Mouse (Mus musculus) forebrain, embryonic 15.5 days (tissue): ENCODE results near the gene Tex2. TPM values are rescaled to one million over a fixed set of nuclear protein-coding genes. Genes with fewer than 3 reads are reported as not detected.

Experiments
- ATAC-seq: fragments of 200-750 bp; cut with Nextera tagmentation; replicated peaks from 2 replicates; pipeline ENCODE4 v1.8.0; 2017; ENCODE audit warnings: mild to moderate bottlenecking, moderate TSS enrichment, moderate library complexity
- H3K27ac ChIP-seq: fragments of 300-500 bp; sonication (generic); replicated peaks from 2 replicates; pipeline ENCODE4 v1.5.1; 2015; ENCODE audit warnings: mild to moderate bottlenecking, inconsistent platforms
- H3K27me3 ChIP-seq: fragments of 300-500 bp; sonication (generic); 2 replicates; pipeline ENCODE4 v1.6.1; 2015; ENCODE audit warnings: inconsistent platforms
- H3K36me3 ChIP-seq: fragments of 300-500 bp; sonication (generic); 2 replicates; pipeline ENCODE4 v1.6.1; 2015; ENCODE audit warnings: mild to moderate bottlenecking, inconsistent platforms
- H3K4me1 ChIP-seq: fragments of 300-500 bp; sonication (generic); 2 replicates; pipeline ENCODE4 v1.6.1; 2015; ENCODE audit warnings: inconsistent platforms
- H3K4me2 ChIP-seq: fragments of 300-500 bp; sonication (generic); replicated peaks from 2 replicates; pipeline ENCODE4 v1.6.1; 2015; ENCODE audit warnings: mild to moderate bottlenecking, inconsistent platforms
- H3K4me3 ChIP-seq: fragments of 300-500 bp; sonication (generic); 2 replicates; pipeline ENCODE4 v1.5.1; 2015; ENCODE audit warnings: mild to moderate bottlenecking, inconsistent platforms
- H3K9ac ChIP-seq: fragments of 300-500 bp; sonication (generic); replicated peaks from 2 replicates; pipeline ENCODE4 v1.6.1; 2015; ENCODE audit warnings: mild to moderate bottlenecking, inconsistent platforms
- H3K9me3 ChIP-seq: fragments of 300-500 bp; sonication (generic); 2 replicates; pipeline ENCODE4 v1.6.1; 2016; ENCODE audit warnings: inconsistent platforms
- WGBS: fragments of 180-500 bp; shearing (Covaris S2); methylation state at CpG from one replicate; pipeline ENCODE4 v1.1.7; 2015; ENCODE audit warnings: mixed read lengths; 5-methylcytosine and 5-hydroxymethylcytosine counted together
- polyA plus RNA-seq: library from polyadenylated mRNA; unstranded; fragments of >200 nt; fragmentation: Nextera tagmentation; extraction: Ambion mirVana; gene quantifications from 2 replicates; pipeline ENCODE4 v1.2.1, GENCODE M21; 2015

The Tex2 gene
- polyA plus RNA-seq, 1 experiment from 2014 or later = 15.2 TPM

DNA sequence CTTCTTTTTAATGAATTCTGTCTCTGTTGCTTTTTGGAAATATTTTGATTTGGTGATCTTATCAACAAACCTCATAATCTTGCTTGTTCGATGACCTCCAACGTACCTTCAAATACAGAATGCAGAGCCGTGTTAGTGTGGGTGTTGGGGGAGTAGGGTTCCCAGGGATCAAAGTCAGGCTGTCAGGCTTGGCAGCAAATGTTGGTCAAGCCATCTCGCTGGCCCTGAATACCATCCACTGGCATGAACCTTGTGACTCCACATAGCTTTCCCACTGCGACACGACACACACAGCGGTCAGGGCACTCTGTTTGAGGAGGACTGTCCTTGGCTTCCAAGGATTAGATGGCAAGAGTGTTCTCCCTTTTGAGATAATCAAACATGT is 101.2 kb downstream of the Tex2 start:
- ATAC-seq = no peak
- WGBS = 92% methylated on average over 7 of the region's 7 CpGs
- no peaks in the 10 kb centered on the region for H3K4me1 ChIP-seq
- no peaks in the 10 kb centered on the region for H3K9me3 ChIP-seq
- no peak overlapping the region for H3K4me2 ChIP-seq
- no peak overlapping the region for H3K4me3 ChIP-seq
- peaks cover 21% of the 10 kb centered on the region; the same call in 1 of the 2 replicates for H3K36me3 ChIP-seq
- no peak overlapping the region for H3K27ac ChIP-seq
- H3K9ac ChIP-seq = no peak overlapping the region
- no peaks in the 10 kb centered on the region for H3K27me3 ChIP-seq

DNA sequence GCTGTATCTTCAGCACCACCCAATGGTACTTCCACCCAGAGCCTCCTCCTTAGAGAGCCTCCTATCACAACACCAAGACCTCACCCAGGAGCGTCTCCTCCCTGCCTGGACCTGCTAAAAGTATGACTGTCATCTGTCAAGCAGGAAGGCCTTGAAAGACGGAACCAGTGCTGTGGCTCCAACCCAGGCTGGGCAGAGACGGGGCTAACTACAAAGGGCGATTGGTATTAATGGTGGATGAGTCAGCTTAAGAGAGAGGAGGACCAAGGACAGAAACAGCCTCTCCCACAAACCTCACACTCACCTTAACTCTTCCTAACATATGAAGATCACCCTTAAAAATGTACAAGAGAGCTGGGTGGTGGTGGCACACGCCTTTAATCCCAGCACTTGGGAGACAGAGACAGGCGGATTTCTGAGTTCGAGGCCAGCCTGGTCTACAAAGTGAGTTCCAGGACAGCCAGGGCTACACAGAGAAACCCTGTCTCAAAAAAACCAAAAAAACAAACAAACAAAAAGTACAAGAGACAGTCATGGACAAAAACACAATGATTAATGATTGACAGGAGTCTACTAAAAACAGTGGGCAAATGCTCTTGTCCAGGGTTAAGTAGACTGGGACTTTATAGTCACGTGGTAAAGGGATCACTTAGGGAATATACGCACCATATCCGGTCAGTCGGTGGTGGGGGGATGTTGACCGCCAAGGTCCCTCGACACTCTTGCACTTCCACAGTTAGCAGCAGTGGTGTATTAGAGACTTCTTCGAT is 101.8 kb downstream of the Tex2 start:
- H3K4me3 ChIP-seq = no peak overlapping the region
- no peaks in the 10 kb centered on the region for H3K9me3 ChIP-seq
- no peak overlapping the region for H3K27ac ChIP-seq
- H3K4me1 ChIP-seq = no peaks in the 10 kb centered on the region
- H3K4me2 ChIP-seq = no peak overlapping the region
- 93% methylated on average over 14 of the region's 14 CpGs for WGBS
- H3K36me3 ChIP-seq = peaks cover 21% of the 10 kb centered on the region; the same call in 1 of the 2 replicates
- no peak overlapping the region for H3K9ac ChIP-seq
- no peaks in the 10 kb centered on the region for H3K27me3 ChIP-seq
- no peak for ATAC-seq

DNA sequence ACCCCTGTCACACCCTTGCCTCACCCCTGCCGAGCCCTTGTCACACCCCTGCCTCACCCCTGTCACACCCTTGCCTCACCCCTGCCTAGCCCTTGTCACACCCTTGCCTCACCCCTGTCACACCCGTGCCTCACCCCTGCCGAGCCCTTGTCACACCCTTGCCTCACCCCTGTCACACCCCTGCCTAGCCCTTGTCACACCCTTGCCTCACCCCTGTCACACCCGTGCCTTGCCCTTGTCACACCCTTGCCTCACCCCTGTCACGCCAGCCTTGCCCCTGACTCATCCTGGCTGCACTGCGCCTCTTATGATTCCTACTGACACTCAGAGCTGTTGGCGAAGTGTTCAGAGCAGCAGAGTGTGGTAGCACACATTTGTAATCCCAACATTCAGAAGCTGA is 105.6 kb downstream of the Tex2 start:
- Histone ChIP-seq H3K4me1 (peaks cover under 1% of the 10 kb centered on the region; the same call in 1 of the 2 replicates), H3K27ac (no peak overlapping the region), H3K4me3 (no peak overlapping the region), H3K9ac (no peak overlapping the region), H3K9me3 (no peaks in the 10 kb centered on the region), H3K27me3 (no peaks in the 10 kb centered on the region), H3K4me2 (no peak overlapping the region), H3K36me3 (peaks cover 21% of the 10 kb centered on the region; the same call in 1 of the 2 replicates)
- ATAC-seq = no peak
- WGBS = 89% methylated on average over 7 of the region's 7 CpGs

GRCm38 (mm10) chr11:106506211-106506610 is 107.0 kb downstream of the Tex2 start:
- no peak for ATAC-seq

GRCm38 (mm10) chr11:106504129-106504528 is 109.1 kb downstream of the Tex2 start:
- ATAC-seq = no peak

More at GRCm38 (mm10) chr11:106506211-106506610, 107.0 kb downstream of the Tex2 start:
- WGBS = 86% methylated on average over 6 of the region's 6 CpGs
- Histone ChIP-seq H3K9ac (no peak overlapping the region), H3K9me3 (no peaks in the 10 kb centered on the region), H3K36me3 (peaks cover 21% of the 10 kb centered on the region; the same call in 1 of the 2 replicates), H3K4me2 (no peak overlapping the region), H3K27ac (no peak overlapping the region), H3K27me3 (no peaks in the 10 kb centered on the region), H3K4me3 (no peak overlapping the region), H3K4me1 (peaks cover 12% of the 10 kb centered on the region)

GRCm38 (mm10) chr11:106503425-106503717 is 109.9 kb downstream of the Tex2 start:
- WGBS = 77% methylated on average over 4 of the region's 4 CpGs
- no peaks in the 10 kb centered on the region for H3K27me3 ChIP-seq
- peak overlapping the region; percentile 20; the same call in 1 of the 2 replicates for H3K27ac ChIP-seq
- ATAC-seq = no peak
- H3K4me2 ChIP-seq = no peak overlapping the region
- H3K9ac ChIP-seq = no peak overlapping the region
- peaks cover 15% of the 10 kb centered on the region for H3K4me1 ChIP-seq
- H3K4me3 ChIP-seq = no peak overlapping the region
- no peaks in the 10 kb centered on the region for H3K9me3 ChIP-seq
- no peaks in the 10 kb centered on the region for H3K36me3 ChIP-seq

More at GRCm38 (mm10) chr11:106504129-106504528, 109.1 kb downstream of the Tex2 start:
- Histone ChIP-seq H3K9me3 (no peaks in the 10 kb centered on the region), H3K27me3 (no peaks in the 10 kb centered on the region), H3K27ac (no peak overlapping the region), H3K9ac (no peak overlapping the region), H3K4me3 (no peak overlapping the region), H3K4me2 (no peak overlapping the region), H3K4me1 (peaks cover 15% of the 10 kb centered on the region), H3K36me3 (peaks cover 6% of the 10 kb centered on the region; the same call in 1 of the 2 replicates)

GRCm38 (mm10) chr11:106502631-106503424 is 110.4 kb downstream of the Tex2 start:
- Histone ChIP-seq H3K27me3 (no peaks in the 10 kb centered on the region), H3K36me3 (no peaks in the 10 kb centered on the region), H3K27ac (peak overlapping the region; percentile 20; the same call in 1 of the 2 replicates), H3K4me2 (no peak overlapping the region), H3K4me1 (peaks cover 15% of the 10 kb centered on the region), H3K9me3 (no peaks in the 10 kb centered on the region), H3K4me3 (no peak overlapping the region), H3K9ac (no peak overlapping the region)
- WGBS = 50% methylated on average over 13 of the region's 13 CpGs
- no peak for ATAC-seq

GRCm38 (mm10) chr11:106502159-106502505 is 111.1 kb downstream of the Tex2 start:
- Histone ChIP-seq H3K9ac (peak overlapping the region; percentile 97; the same call in 1 of the 2 replicates), H3K36me3 (no peaks in the 10 kb centered on the region), H3K27ac (peak overlapping the region; percentile 96), H3K4me1 (peaks cover 15% of the 10 kb centered on the region), H3K27me3 (no peaks in the 10 kb centered on the region), H3K4me2 (peak overlapping the region; percentile 71), H3K4me3 (peak overlapping the region; percentile 84), H3K9me3 (no peaks in the 10 kb centered on the region)
- ATAC-seq = no peak

GRCm38 (mm10) chr11:106501308-106502158 is 111.7 kb downstream of the Tex2 start:
- Histone ChIP-seq H3K27me3 (no peaks in the 10 kb centered on the region), H3K9ac (peak overlapping the region; percentile 97), H3K4me2 (peak overlapping the region; percentile 71), H3K4me1 (peaks cover 15% of the 10 kb centered on the region), H3K9me3 (no peaks in the 10 kb centered on the region), H3K36me3 (no peaks in the 10 kb centered on the region), H3K4me3 (peak overlapping the region; percentile 84), H3K27ac (peak overlapping the region; percentile 96)
- under 1% methylated on average over 22 of the region's 22 CpGs for WGBS
- ATAC-seq = peak; percentile 72

GRCm38 (mm10) chr11:106500393-106501307 is 112.6 kb downstream of the Tex2 start:
- H3K27ac ChIP-seq = peak overlapping the region; percentile 96
- WGBS = under 1% methylated on average over 53 of the region's 55 CpGs

GRCm38 (mm10) chr11:106498739-106499379 is 114.4 kb downstream of the Tex2 start:
- ATAC-seq = no peak
- 12% methylated on average over 4 of the region's 4 CpGs for WGBS
- Histone ChIP-seq H3K27me3 (no peaks in the 10 kb centered on the region), H3K4me2 (no peak overlapping the region), H3K4me3 (no peak overlapping the region), H3K4me1 (peaks cover 15% of the 10 kb centered on the region), H3K36me3 (no peaks in the 10 kb centered on the region), H3K9ac (no peak overlapping the region), H3K9me3 (no peaks in the 10 kb centered on the region), H3K27ac (no peak overlapping the region)

More at GRCm38 (mm10) chr11:106500393-106501307, 112.6 kb downstream of the Tex2 start:
- Histone ChIP-seq H3K36me3 (no peaks in the 10 kb centered on the region), H3K4me1 (peaks cover 15% of the 10 kb centered on the region), H3K9me3 (no peaks in the 10 kb centered on the region), H3K27me3 (no peaks in the 10 kb centered on the region), H3K4me3 (peak overlapping the region; percentile 84), H3K4me2 (peak overlapping the region; percentile 71), H3K9ac (peak overlapping the region; percentile 97)
- peak; percentile 99 for ATAC-seq
